Mouse (Mus musculus): Measurements from ENCODE around the gene B4galt1.
A peak's percentile ranks its signal among the peaks of the same experiment; 100 is the strongest.

Gene B4galt1

GRCm38 (mm10) chr4:40870206-40870605 is 16.4 kb upstream of the B4galt1 start:
- no peak for DNase-seq

- DNase-seq: no peak
These were observed 14.9 kb upstream of the B4galt1 start for GRCm38 (mm10) chr4:40868554-40869232.

GRCm38 (mm10) chr4:40864361-40864760 is 10.6 kb upstream of the B4galt1 start:
- DNase-seq: no peak

GRCm38 (mm10) chr4:40863340-40863739 is 9.5 kb upstream of the B4galt1 start:
- DNase-seq: no peak

GRCm38 (mm10) chr4:40861131-40861530 is 7.3 kb upstream of the B4galt1 start:
- DNase-seq: no peak

GRCm38 (mm10) chr4:40857824-40858346 is 4.1 kb upstream of the B4galt1 start:
- no peak for DNase-seq

- no peak for DNase-seq
These were observed 2.8 kb upstream of the B4galt1 start for GRCm38 (mm10) chr4:40856571-40856970.

- no peak for DNase-seq
These were observed 655 bp upstream of the B4galt1 start for GRCm38 (mm10) chr4:40854387-40854933.

- DNase-seq: no peak
These were observed 792 bp downstream of the B4galt1 start for GRCm38 (mm10) chr4:40852861-40853564.

GRCm38 (mm10) chr4:40852249-40852781 is 1.5 kb downstream of the B4galt1 start:
- DNase-seq: no peak

GRCm38 (mm10) chr4:40851763-40852248 is 2.0 kb downstream of the B4galt1 start:
- DNase-seq: no peak

- no peak for DNase-seq
These were observed 2.6 kb downstream of the B4galt1 start for GRCm38 (mm10) chr4:40851031-40851762.

GRCm38 (mm10) chr4:40850582-40850981 is 3.2 kb downstream of the B4galt1 start:
- DNase-seq: no peak

GRCm38 (mm10) chr4:40849518-40849917 is 4.3 kb downstream of the B4galt1 start:
- no peak for DNase-seq

- no peak for DNase-seq
These were observed 5.6 kb downstream of the B4galt1 start for GRCm38 (mm10) chr4:40848246-40848645.

- no peak for DNase-seq
These were observed 6.6 kb downstream of the B4galt1 start for GRCm38 (mm10) chr4:40847160-40847559.

- DNase-seq: no peak
These were observed 7.5 kb downstream of the B4galt1 start for GRCm38 (mm10) chr4:40846143-40846931.

GRCm38 (mm10) chr4:40844811-40845751 is 8.7 kb downstream of the B4galt1 start:
- DNase-seq: no peak

- DNase-seq: peak; percentile 60 to 62
These were observed 9.5 kb downstream of the B4galt1 start for GRCm38 (mm10) chr4:40844251-40844721.

- DNase-seq: no peak
These were observed 10.1 kb downstream of the B4galt1 start for GRCm38 (mm10) chr4:40843726-40844125.

GRCm38 (mm10) chr4:40840448-40840847 is 13.4 kb downstream of the B4galt1 start:
- DNase-seq: no peak
